Mouse (Mus musculus) brain, embryonic 18.5 days (tissue): ENCODE results near the gene Fxyd3.

Experiments
- DNase-seq: peaks from one replicate; pipeline ENCODE4 v3.0.0-alpha.2; 2012; ENCODE audit warnings: low read depth, low spot score

The Fxyd3 gene

DNA sequence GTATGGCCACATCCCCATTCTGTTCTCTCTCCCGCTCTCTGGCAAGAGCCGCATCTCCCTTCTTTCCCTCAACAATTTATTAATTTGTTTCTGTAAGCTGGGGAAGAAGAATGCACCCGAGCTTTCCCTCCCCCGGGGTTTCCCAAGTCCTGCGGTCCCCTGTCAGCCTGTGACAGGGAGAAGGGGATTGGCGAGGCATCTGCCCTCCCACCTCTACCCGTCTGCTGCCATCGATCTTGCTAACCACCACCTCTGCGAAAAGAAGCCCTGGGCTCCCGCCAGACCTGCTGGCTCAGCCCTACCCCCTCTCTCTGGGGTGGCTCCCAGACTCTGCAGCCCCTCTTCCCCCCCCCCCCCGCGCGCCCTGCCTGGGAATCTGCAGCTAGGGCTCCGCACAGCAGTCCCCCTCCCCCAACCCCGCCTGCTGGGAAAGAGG is 26.6 kb downstream of the Fxyd3 start:
- no peak for DNase-seq

- DNase-seq = no peak
Measured at GRCm38 (mm10) chr7:31049135-31049845, 27.2 kb downstream of the Fxyd3 start.

GRCm38 (mm10) chr7:31042431-31042910 is 34.0 kb downstream of the Fxyd3 start, which contains the start of gene Fxyd5:
Gene Fxyd5 (minus strand): TSS chr7:31042481.
- DNase-seq = no peak

- no peak for DNase-seq
Measured at GRCm38 (mm10) chr7:31041662-31042315, 34.7 kb downstream of the Fxyd3 start.

- DNase-seq = no peak
Measured at GRCm38 (mm10) chr7:31041023-31041407, 35.5 kb downstream of the Fxyd3 start.

- DNase-seq = no peak
Measured at GRCm38 (mm10) chr7:31040281-31041022, 36.1 kb downstream of the Fxyd3 start.

DNA sequence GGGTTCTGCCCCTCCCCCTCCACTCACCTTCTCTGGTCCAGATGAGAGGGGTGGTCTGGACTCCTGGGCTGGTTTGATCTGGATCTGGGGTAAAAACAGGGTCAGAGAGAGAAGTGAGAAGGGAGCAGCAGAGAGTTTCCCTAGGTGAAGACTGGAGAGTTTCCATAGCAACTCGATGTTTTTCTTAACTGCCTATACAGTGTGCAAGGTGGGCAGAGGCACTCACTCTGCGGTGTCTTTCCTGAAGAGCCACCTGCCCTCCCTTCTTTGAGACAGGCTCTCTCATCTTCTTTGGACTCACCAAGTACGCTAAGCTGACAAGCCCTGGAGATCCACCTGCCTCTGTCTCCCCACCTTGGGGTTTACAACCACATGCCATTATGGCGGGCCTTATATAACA is 37.5 kb downstream of the Fxyd3 start:
- no peak for DNase-seq

GRCm38 (mm10) chr7:31037675-31038074 is 38.8 kb downstream of the Fxyd3 start:
- no peak for DNase-seq

- DNase-seq = no peak
Measured at GRCm38 (mm10) chr7:31036917-31037316, 39.6 kb downstream of the Fxyd3 start.

- no peak for DNase-seq
Measured at GRCm38 (mm10) chr7:31035291-31035690, 41.2 kb downstream of the Fxyd3 start.

GRCm38 (mm10) chr7:31034789-31035188 is 41.7 kb downstream of the Fxyd3 start:
- no peak for DNase-seq

- DNase-seq = no peak
Measured at GRCm38 (mm10) chr7:31033409-31034165, 42.9 kb downstream of the Fxyd3 start.

DNA sequence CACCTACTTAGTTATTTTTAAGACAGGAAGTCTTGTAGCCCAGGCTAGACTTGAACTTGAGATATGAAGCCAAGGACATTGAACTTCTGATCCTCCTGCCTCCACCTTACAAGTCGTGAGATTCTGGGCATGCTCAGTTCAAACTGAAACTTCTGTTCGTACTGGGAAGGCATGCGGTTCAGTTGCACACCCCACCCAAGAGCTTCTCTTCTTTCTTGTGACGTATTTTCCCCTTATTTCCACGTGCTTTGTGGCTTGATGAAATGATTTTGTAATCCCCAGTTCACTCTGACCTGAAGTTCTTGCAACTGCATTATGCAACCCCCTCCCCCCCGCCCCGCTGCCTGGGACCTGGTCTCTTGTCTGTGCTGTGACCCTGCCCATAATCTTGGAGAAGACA is 44.8 kb downstream of the Fxyd3 start:
- no peak for DNase-seq

DNA sequence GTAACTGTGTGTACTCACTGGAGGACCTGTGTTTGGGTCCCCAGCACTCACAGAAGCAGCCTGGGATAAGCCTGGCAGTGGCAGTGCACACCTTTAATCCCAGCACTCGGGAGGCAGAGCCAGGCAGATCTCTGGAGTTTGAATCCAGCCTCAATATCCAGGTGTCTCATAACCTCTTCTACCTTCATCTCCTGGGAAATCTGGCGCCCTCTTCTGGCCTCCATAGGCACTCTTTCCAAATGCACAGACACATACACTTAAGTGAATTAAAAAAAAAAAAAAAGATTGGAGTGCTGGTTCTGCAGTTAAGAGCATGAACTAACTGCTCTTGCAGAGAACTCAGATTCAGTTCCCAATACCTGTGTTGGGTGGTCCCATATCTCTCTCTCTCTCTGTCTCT is 45.8 kb downstream of the Fxyd3 start:
- DNase-seq = no peak

DNA sequence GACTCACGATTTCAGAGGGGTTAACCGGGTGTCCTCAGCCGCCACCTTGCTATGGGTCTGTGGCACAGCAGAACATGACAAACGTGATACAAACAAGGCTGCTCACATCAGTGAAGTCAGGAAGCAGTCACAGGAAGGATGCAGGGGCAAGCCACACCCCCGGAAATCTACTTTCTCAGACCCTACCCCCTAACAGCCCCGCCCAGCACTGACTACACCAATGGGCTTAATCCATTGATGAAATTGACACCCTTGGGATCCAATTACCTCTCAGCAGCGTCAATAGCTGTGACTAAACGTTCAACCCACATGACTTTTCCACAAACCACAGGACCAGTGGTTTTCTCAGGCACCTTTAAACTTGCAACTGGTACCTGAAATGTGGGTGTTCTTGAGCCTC is 47.9 kb downstream of the Fxyd3 start:
- DNase-seq = no peak
